Mouse (Mus musculus): Measurements from ENCODE around the gene Pnmt.

DNA sequence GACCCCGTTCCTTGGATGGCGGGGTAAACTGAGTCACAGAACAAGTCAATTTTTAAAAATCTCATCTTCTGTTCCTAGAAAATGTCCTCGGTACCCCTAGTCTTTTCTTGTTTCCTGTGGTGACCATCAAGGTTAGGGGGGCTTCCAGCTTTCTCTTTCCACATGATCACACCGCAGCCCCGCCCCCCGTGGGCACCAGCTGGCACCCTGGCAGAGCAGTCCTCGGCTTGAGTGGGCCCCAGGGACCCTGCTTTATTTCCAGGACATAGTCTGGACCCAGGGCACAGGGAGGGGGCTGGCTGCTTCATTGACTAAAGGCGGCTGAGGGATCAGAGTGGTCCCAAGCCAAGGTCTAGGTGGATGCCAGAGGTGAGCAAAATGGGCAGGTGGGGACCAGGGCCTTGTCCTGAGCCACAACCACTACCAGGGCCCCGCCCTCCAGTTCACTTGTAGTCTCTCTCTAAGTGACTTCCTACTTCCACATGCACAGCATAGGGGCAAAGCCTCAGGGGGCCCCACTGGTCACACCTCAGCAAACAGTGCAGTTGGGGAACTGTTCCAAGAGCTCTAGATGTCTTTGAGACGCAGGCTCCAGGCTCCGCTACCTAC is 46.5 kb upstream of the Pnmt start:
- TF ChIP-seq E2F4 (IDR thresholded peaks at IDR 0.05; ENCODE audit: insufficient replicate concordance, low read depth, low read length) (no peak), CTCF (conservative IDR thresholded peaks at IDR 0.05 in 1 of 2, IDR thresholded peaks at IDR 0.05 in 1 of 2; ENCODE audit: low read depth in 2 of 2, low read length in 2 of 2) (no peak), KAT2A (IDR thresholded peaks at IDR 0.05; ENCODE audit: insufficient replicate concordance, low read length) (no peak), POLR2A (IDR thresholded peaks at IDR 0.05; ENCODE audit: low read depth, low read length) (no peak), GABPA (IDR thresholded peaks at IDR 0.05; ENCODE audit: insufficient replicate concordance, low read depth, low read length) (no peak), IRF4 (IDR thresholded peaks at IDR 0.05; ENCODE audit: low read depth, low read length) (no peak), RCOR1 (conservative IDR thresholded peaks at IDR 0.05; ENCODE audit: low read depth, low read length) (no peak), MAZ (IDR thresholded peaks at IDR 0.05; ENCODE audit: low read depth, low read length) (no peak), USF1 (IDR thresholded peaks at IDR 0.05; ENCODE audit: low read depth, low read length) (no peak), TBP (conservative IDR thresholded peaks at IDR 0.05; ENCODE audit: low read depth, low read length) (no peak), ETS1 (conservative IDR thresholded peaks at IDR 0.05; ENCODE audit: low read depth, low read length) (no peak), MAFK (IDR thresholded peaks at IDR 0.05; ENCODE audit: insufficient replicate concordance, low read length) (no peak), CHD1 (IDR thresholded peaks at IDR 0.05; ENCODE audit: low read depth, low read length) (no peak)

All from CH12.LX (cell line).